Mouse (Mus musculus) forebrain, embryonic 11.5 days (tissue): ENCODE measurements around the gene Gm21954. TPM values are rescaled to one million over a fixed set of nuclear protein-coding genes. Genes with fewer than 3 reads are reported as not detected.

ENCODE experiments used
- ATAC-seq: fragments of 200-750 bp; cut with Nextera tagmentation; replicated peaks from 2 replicates; pipeline ENCODE4 v1.8.0; 2017; ENCODE audit warnings: moderate TSS enrichment; ENCODE audit not compliant: low FRiP score
- DNase-seq: peaks from one replicate; pipeline ENCODE4 v3.0.0-alpha.2; 2017; ENCODE audit warnings: low spot score
- H3K27ac ChIP-seq: fragments of 300-500 bp; sonication (generic); 2 replicates; pipeline ENCODE4 v1.5.1; 2014; ENCODE audit warnings: low read depth, low read length
- H3K27me3 ChIP-seq: fragments of 300-500 bp; sonication (generic); 2 replicates; pipeline ENCODE4 v1.6.1; 2014; ENCODE audit warnings: mild to moderate bottlenecking, low read length, mixed read lengths; ENCODE audit not compliant: control insufficient read depth, insufficient read depth
- H3K36me3 ChIP-seq: fragments of 300-500 bp; sonication (generic); 2 replicates; pipeline ENCODE4 v1.6.1; 2014; ENCODE audit warnings: mild to moderate bottlenecking, low read length, moderate library complexity, mixed read lengths; ENCODE audit not compliant: control insufficient read depth, insufficient read depth
- H3K4me1 ChIP-seq: fragments of 300-500 bp; sonication (generic); replicated peaks from 2 replicates; pipeline ENCODE4 v1.6.1; 2014; ENCODE audit warnings: low read length, mixed read lengths; ENCODE audit not compliant: control insufficient read depth, insufficient read depth
- H3K4me2 ChIP-seq: fragments of 300-500 bp; sonication (generic); 2 replicates; pipeline ENCODE4 v1.6.1; 2014; ENCODE audit warnings: low read depth, mild to moderate bottlenecking, low read length, moderate library complexity, mixed read lengths; ENCODE audit not compliant: severe bottlenecking
- H3K4me3 ChIP-seq: fragments of 300-500 bp; sonication (generic); 2 replicates; pipeline ENCODE4 v1.5.1; 2014; ENCODE audit warnings: low read depth, low read length
- H3K9ac ChIP-seq: fragments of 300-500 bp; sonication (generic); 2 replicates; pipeline ENCODE4 v1.6.1; 2014; ENCODE audit warnings: low read length
- H3K9me3 ChIP-seq: fragments of 300-500 bp; sonication (generic); 2 replicates; pipeline ENCODE4 v1.6.1; 2016; ENCODE audit warnings: low read length, mixed read lengths; ENCODE audit not compliant: control insufficient read depth
- WGBS: fragments of 180-500 bp; shearing (Covaris S2); extraction: QIAGEN DNeasy Blood & Tissue Kit; methylation state at CpG from one replicate; pipeline ENCODE4 v1.1.7; 2014; 5-methylcytosine and 5-hydroxymethylcytosine counted together
- polyA plus RNA-seq: library from polyadenylated mRNA; unstranded; fragments of >200 nt; fragmentation: Nextera tagmentation; extraction: Ambion mirVana; gene quantifications from 2 replicates; pipeline ENCODE4 v1.2.1, GENCODE M21; 2014

Gm21954 gene
- polyA plus RNA-seq, 1 experiment from 2014 or later = not detected

DNA sequence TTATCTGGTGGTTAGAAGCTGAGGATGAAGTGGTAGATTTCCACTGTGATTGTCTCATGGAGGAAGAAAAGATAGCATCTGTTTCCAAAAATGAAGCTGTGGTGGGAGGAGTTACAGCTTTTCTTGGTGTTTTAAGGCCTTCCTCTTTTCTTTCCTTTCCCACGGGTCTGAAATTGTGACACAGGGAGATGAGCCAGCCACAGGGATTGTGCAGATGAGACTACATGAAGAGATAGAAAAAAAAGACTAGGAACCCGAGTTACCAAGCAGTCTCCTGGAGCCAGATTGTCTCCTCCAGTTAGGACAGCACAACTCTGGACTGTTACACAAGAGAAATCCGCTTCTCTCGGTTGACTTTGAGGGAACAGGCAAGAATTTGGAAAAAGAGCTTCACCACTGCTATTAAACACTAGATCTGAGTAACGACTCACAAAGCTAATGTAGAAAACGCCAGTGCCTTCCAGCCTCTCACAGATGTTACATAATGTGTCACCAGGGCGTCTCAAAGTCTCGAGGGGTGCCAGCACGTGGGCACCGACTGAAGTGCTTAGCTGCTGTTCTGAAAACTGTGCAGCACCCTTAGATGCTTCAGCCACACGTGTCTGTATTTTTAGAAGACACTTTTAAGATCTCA, 29.9 kb downstream of the Gm21954 start:
- H3K9ac ChIP-seq = no peak overlapping the region
- no peak overlapping the region for H3K4me2 ChIP-seq
- no peak overlapping the region for H3K27ac ChIP-seq
- DNase-seq (no peak), ATAC-seq (no peak)
- H3K27me3 ChIP-seq = no peaks in the 10 kb centered on the region
- no peaks in the 10 kb centered on the region for H3K9me3 ChIP-seq
- no peaks in the 10 kb centered on the region for H3K36me3 ChIP-seq
- WGBS = 90% methylated on average over 11 of the region's 11 CpGs
- H3K4me1 ChIP-seq = no peaks in the 10 kb centered on the region
- no peak overlapping the region for H3K4me3 ChIP-seq

DNA sequence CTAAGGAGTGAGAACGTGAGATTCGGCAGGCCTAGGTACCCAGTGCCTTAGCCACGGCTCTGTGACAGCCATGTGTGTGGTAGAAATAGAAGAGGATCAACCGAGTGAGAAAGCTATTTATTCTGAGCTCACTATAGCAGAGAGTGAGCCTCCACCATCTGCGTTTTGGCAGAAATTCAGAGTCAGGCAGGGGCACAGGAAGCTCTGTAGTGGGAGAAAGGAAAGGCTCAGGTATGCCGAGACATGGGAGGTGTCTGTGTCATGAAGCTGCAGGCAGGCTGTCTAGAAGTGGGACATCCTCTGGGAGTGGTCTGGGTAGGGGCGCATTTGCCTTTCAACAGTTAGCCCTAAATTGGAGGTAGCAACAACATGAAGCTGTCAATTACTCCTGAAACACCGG, 31.7 kb downstream of the Gm21954 start:
- no peaks in the 10 kb centered on the region for H3K36me3 ChIP-seq
- H3K4me2 ChIP-seq = no peak overlapping the region
- H3K9me3 ChIP-seq = no peaks in the 10 kb centered on the region
- WGBS = 85% methylated on average over 8 of the region's 8 CpGs
- no peaks in the 10 kb centered on the region for H3K4me1 ChIP-seq
- no peak for ATAC-seq
- no peak for DNase-seq
- no peak overlapping the region for H3K4me3 ChIP-seq
- no peak overlapping the region for H3K9ac ChIP-seq
- no peaks in the 10 kb centered on the region for H3K27me3 ChIP-seq
- H3K27ac ChIP-seq = no peak overlapping the region

DNA sequence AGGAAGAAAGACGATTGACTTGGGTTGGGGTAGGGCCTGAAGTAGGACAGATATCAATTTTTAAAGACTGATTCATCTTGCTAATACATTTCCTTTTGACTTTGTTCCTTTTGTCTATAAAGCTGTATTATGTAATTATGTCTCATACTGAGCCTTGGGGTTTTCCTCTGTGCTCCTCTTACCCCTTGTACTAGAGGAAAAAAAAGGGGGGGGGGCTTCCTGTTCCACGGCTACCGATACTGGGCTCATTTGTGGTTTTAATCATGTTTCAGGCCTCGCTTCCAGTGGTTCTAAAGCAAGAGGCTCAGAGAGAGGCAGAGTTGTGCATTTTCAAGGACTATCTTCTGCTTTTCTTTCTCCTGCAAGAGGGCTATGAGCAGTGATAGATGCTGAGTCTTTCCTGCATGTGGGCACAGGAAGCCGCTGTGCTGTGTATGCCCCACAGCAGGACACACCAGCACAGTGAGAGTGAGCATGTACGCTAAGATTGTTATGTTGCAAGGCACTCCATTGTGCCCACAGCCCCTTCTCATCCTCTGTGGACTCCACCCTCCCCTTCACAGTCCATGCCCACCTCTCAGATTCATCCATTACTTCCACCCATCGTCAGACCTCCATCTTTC, 33.1 kb downstream of the Gm21954 start:
- H3K4me3 ChIP-seq = no peak overlapping the region
- no peak overlapping the region for H3K9ac ChIP-seq
- no peaks in the 10 kb centered on the region for H3K9me3 ChIP-seq
- H3K4me2 ChIP-seq = no peak overlapping the region
- 92% methylated on average over 7 of the region's 7 CpGs for WGBS
- no peaks in the 10 kb centered on the region for H3K27me3 ChIP-seq
- no peaks in the 10 kb centered on the region for H3K4me1 ChIP-seq
- H3K27ac ChIP-seq = no peak overlapping the region
- no peak for DNase-seq
- ATAC-seq = no peak
- no peaks in the 10 kb centered on the region for H3K36me3 ChIP-seq

DNA sequence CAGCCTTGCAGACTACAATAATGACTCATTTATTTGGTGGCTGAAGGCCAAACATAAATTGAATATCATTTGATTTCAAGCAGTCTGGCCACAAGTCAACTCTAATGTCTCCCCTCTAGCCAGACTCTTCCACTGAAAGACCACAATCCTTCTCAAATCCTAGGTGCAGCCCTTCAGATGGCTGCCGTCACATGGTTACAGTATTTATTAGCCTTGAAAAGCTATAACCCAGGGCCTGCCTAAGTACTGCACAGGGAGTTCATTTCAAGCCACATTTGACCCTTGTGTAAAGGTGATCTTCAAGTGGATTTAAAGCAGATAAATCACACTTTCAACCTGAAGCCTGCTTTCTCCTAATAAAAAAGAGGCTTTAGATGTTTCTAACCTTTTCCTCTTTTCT, 37.7 kb downstream of the Gm21954 start:
- H3K27ac ChIP-seq = no peak overlapping the region
- no peak overlapping the region for H3K9ac ChIP-seq
- H3K9me3 ChIP-seq = no peaks in the 10 kb centered on the region
- H3K4me2 ChIP-seq = no peak overlapping the region
- H3K4me3 ChIP-seq = no peak overlapping the region
- WGBS = 91% methylated on average over 1 of the region's 1 CpGs
- H3K4me1 ChIP-seq = no peaks in the 10 kb centered on the region
- ATAC-seq (no peak), DNase-seq (no peak)
- H3K27me3 ChIP-seq = no peaks in the 10 kb centered on the region
- H3K36me3 ChIP-seq = no peaks in the 10 kb centered on the region

DNA sequence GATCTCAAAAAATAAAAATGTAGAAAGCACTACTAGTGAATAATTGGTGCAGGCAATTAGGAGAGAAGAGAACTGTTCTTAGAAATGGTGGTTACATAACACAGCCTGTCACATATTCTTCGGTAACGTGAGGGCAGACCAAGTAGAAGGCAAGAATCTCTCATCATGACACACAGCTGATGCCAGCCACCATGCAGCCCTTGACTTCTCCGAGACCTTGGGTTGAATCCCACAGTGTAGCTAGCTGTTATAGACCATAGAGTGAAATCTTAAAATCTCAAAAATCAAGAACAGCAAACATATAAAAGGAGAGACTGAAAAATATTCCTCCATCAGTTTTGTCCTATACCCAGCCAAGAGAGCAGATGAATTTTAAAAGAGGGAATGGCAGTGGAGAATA, 40.8 kb downstream of the Gm21954 start:
- ATAC-seq = no peak
- H3K9me3 ChIP-seq = no peaks in the 10 kb centered on the region
- no peak overlapping the region for H3K4me3 ChIP-seq
- no peaks in the 10 kb centered on the region for H3K36me3 ChIP-seq
- no peaks in the 10 kb centered on the region for H3K27me3 ChIP-seq
- 94% methylated on average over 3 of the region's 3 CpGs for WGBS
- H3K9ac ChIP-seq = no peak overlapping the region
- H3K4me2 ChIP-seq = no peak overlapping the region
- no peak for DNase-seq
- no peaks in the 10 kb centered on the region for H3K4me1 ChIP-seq
- H3K27ac ChIP-seq = no peak overlapping the region

DNA sequence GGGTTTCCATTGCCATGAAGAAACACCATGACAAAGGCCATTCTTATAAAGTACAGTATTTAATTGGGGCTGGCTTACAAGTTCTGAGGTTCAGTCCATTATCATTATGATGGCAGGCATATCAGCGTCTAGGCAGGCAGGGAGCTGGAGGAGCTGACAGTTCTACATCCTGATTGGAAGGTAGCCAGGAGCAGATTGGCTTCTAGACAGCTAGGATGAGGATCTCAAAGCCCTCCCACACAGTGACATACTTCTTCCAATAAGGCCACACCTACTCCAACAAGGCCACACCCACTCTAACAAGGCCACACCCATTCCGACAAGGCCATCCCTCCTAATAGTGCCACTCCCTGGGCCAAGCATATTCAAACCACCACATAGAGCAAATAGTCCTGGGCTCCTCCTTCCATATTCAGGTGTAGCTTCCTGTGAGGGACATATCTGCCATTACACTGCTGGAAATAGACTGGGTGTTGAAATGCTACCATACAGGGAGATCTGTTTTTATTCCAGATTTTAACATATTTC, 41.9 kb downstream of the Gm21954 start:
- no peak for ATAC-seq

DNA sequence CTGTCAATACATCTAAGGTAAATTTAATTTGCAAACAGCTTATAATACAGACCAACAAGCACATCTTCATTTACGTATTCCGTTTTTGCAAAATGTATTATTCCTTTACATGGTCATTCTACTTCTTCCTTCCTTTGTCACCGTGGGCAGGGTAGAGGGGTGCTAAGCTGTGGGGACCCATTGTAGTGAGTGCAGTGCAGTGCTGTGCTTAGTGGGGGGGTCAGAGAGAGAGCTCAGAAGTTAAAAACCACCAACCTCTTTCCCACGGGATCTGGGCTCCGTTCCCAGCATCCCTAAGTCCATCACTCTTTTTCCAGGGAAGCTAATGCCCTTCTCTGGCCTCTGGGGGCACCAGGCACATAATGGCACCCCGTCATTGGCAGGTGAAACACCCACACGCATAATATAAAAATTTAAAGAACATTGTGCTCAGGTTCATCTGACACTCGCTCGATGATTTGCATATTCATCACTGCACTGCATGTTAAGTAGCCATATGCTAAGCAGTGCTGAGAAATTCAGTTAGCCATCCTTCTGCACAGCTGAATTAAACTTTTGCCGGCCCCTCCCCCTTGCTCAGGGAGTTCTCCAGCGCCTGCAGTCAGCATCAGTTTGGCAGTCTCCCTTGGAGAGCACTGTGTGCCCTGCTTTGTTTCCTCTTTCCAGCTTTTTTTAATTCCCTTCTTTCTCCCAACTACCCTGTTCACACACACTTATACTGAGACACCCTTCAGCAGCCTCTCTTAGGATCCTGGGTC, 48.2 kb downstream of the Gm21954 start:
- peak; percentile 58 for DNase-seq
- no peaks in the 10 kb centered on the region for H3K27me3 ChIP-seq
- H3K9me3 ChIP-seq = no peaks in the 10 kb centered on the region
- no peaks in the 10 kb centered on the region for H3K36me3 ChIP-seq
- H3K4me3 ChIP-seq = no peak overlapping the region
- peak; percentile 86 for ATAC-seq
- H3K27ac ChIP-seq = peak overlapping the region; percentile 55; the same call in 1 of the 2 replicates
- peak overlapping the region; percentile 31; the same call in 1 of the 2 replicates for H3K4me2 ChIP-seq
- H3K9ac ChIP-seq = 0 out of 2 replicates have a peak overlapping the region, but pooled peaks have one; percentile 9
- 18% methylated on average over 11 of the region's 11 CpGs for WGBS
- H3K4me1 ChIP-seq = peaks cover 5% of the 10 kb centered on the region

More for the DNA sequence above, 41.9 kb downstream of the Gm21954 start:
- Histone ChIP-seq H3K9me3 (no peaks in the 10 kb centered on the region), H3K9ac (no peak overlapping the region), H3K4me1 (no peaks in the 10 kb centered on the region), H3K36me3 (no peaks in the 10 kb centered on the region), H3K27me3 (no peaks in the 10 kb centered on the region), H3K4me2 (no peak overlapping the region), H3K4me3 (no peak overlapping the region), H3K27ac (no peak overlapping the region)
- WGBS = 90% methylated on average over 2 of the region's 2 CpGs
- DNase-seq = no peak

DNA sequence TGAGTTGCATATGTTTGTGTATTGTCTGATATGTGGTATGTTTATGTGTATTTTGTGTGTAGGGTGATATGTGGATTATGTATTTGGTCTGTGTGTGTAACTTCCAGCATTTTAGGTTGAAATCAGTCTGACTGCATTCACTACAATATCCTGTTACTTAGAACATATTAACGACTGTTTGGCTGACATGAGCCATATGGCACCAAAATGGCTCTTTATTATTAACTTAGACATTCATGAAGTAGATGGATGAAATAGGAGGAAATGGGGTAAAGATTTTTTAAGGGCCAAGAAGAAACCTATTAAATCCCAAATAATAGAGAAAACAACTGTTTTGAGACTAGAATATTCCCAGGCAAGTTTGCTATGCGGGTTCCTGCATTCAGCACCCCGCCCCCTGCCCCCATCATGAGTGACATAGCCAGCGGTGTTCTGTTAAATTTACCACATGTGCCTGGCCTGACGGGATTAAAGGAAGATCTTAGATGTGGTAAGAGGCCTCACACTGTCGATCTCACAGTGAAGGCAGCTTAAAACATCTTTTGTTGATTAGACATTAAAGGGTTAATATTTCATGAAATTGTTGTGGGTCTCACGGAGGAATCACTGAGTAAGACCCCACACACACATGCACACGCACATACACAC, 51.5 kb downstream of the Gm21954 start:
- H3K9me3 ChIP-seq = no peaks in the 10 kb centered on the region
- H3K4me3 ChIP-seq = no peak overlapping the region
- H3K36me3 ChIP-seq = no peaks in the 10 kb centered on the region
- ATAC-seq = no peak
- no peak overlapping the region for H3K9ac ChIP-seq
- H3K27ac ChIP-seq = no peak overlapping the region
- WGBS = 56% methylated on average over 8 of the region's 8 CpGs
- no peak for DNase-seq
- H3K27me3 ChIP-seq = no peaks in the 10 kb centered on the region
- peaks cover 6% of the 10 kb centered on the region for H3K4me1 ChIP-seq
- no peak overlapping the region for H3K4me2 ChIP-seq
